Mouse (Mus musculus) forebrain, embryonic 11.5 days (tissue): ENCODE data around the gene Prrc2b. TPM values are rescaled to one million over a fixed set of nuclear protein-coding genes. Genes with fewer than 3 reads are reported as not detected.

Source experiments
- ATAC-seq: fragments of 200-750 bp; cut with Nextera tagmentation; replicated peaks from 2 replicates; pipeline ENCODE4 v1.8.0; 2017; ENCODE audit warnings: moderate TSS enrichment; ENCODE audit not compliant: low FRiP score
- DNase-seq: peaks from one replicate; pipeline ENCODE4 v3.0.0-alpha.2; 2017; ENCODE audit warnings: low spot score
- H3K27ac ChIP-seq: fragments of 300-500 bp; sonication (generic); 2 replicates; pipeline ENCODE4 v1.5.1; 2014; ENCODE audit warnings: low read depth, low read length
- H3K27me3 ChIP-seq: fragments of 300-500 bp; sonication (generic); 2 replicates; pipeline ENCODE4 v1.6.1; 2014; ENCODE audit warnings: mild to moderate bottlenecking, low read length, mixed read lengths; ENCODE audit not compliant: control insufficient read depth, insufficient read depth
- H3K36me3 ChIP-seq: fragments of 300-500 bp; sonication (generic); 2 replicates; pipeline ENCODE4 v1.6.1; 2014; ENCODE audit warnings: mild to moderate bottlenecking, low read length, moderate library complexity, mixed read lengths; ENCODE audit not compliant: control insufficient read depth, insufficient read depth
- H3K4me1 ChIP-seq: fragments of 300-500 bp; sonication (generic); replicated peaks from 2 replicates; pipeline ENCODE4 v1.6.1; 2014; ENCODE audit warnings: low read length, mixed read lengths; ENCODE audit not compliant: control insufficient read depth, insufficient read depth
- H3K4me2 ChIP-seq: fragments of 300-500 bp; sonication (generic); 2 replicates; pipeline ENCODE4 v1.6.1; 2014; ENCODE audit warnings: low read depth, mild to moderate bottlenecking, low read length, moderate library complexity, mixed read lengths; ENCODE audit not compliant: severe bottlenecking
- H3K4me3 ChIP-seq: fragments of 300-500 bp; sonication (generic); 2 replicates; pipeline ENCODE4 v1.5.1; 2014; ENCODE audit warnings: low read depth, low read length
- H3K9ac ChIP-seq: fragments of 300-500 bp; sonication (generic); 2 replicates; pipeline ENCODE4 v1.6.1; 2014; ENCODE audit warnings: low read length
- H3K9me3 ChIP-seq: fragments of 300-500 bp; sonication (generic); 2 replicates; pipeline ENCODE4 v1.6.1; 2016; ENCODE audit warnings: low read length, mixed read lengths; ENCODE audit not compliant: control insufficient read depth
- WGBS: fragments of 180-500 bp; shearing (Covaris S2); extraction: QIAGEN DNeasy Blood & Tissue Kit; methylation state at CpG from one replicate; pipeline ENCODE4 v1.1.7; 2014; 5-methylcytosine and 5-hydroxymethylcytosine counted together
- polyA plus RNA-seq: library from polyadenylated mRNA; unstranded; fragments of >200 nt; fragmentation: Nextera tagmentation; extraction: Ambion mirVana; gene quantifications from 2 replicates; pipeline ENCODE4 v1.2.1, GENCODE M21; 2014

Prrc2b gene
- polyA plus RNA-seq = 98.0 and 102 TPM in 2 replicates

- ATAC-seq = peak; percentile 52
- Histone ChIP-seq H3K36me3 (no peaks in the 10 kb centered on the region), H3K27ac (peak within 1 kb of the TSS; percentile 96), H3K4me3 (peak within 1 kb of the TSS; percentile 85), H3K9ac (peak within 1 kb of the TSS; percentile 97), H3K9me3 (no peaks in the 10 kb centered on the region), H3K4me2 (peak within 1 kb of the TSS; percentile 95), H3K27me3 (no peaks in the 10 kb centered on the region), H3K4me1 (peaks cover 30% of the 10 kb centered on the region)
- DNase-seq = peak; percentile 88
- under 1% methylated on average over 77 of the region's 117 CpGs for WGBS
Observed at GRCm38 (mm10) chr2:32150924-32151659, at the start of gene Prrc2b. TSS of gene Prrc2b (plus strand) at chr2:32151082.

- Histone ChIP-seq H3K4me2 (no peak overlapping the region), H3K27me3 (no peaks in the 10 kb centered on the region), H3K9me3 (no peaks in the 10 kb centered on the region; the same call in 1 of the 2 replicates), H3K4me3 (no peak overlapping the region), H3K4me1 (peaks cover 2% of the 10 kb centered on the region; the same call in 1 of the 2 replicates), H3K9ac (no peak overlapping the region), H3K36me3 (no peaks in the 10 kb centered on the region), H3K27ac (no peak overlapping the region)
- no peak for ATAC-seq
- WGBS = 50% methylated on average over 5 of the region's 5 CpGs
- no peak for DNase-seq
Observed at GRCm38 (mm10) chr2:32102944-32103343, 47.9 kb upstream of the Prrc2b start.

GRCm38 (mm10) chr2:32103557-32103956 lies 47.3 kb upstream of the Prrc2b start:
- DNase-seq = no peak
- H3K4me3 ChIP-seq = no peak overlapping the region
- no peak for ATAC-seq
- no peak overlapping the region for H3K9ac ChIP-seq
- H3K36me3 ChIP-seq = no peaks in the 10 kb centered on the region
- H3K4me2 ChIP-seq = no peak overlapping the region
- H3K27me3 ChIP-seq = no peaks in the 10 kb centered on the region
- no peaks in the 10 kb centered on the region; the same call in 1 of the 2 replicates for H3K9me3 ChIP-seq
- 73% methylated on average over 7 of the region's 7 CpGs for WGBS
- H3K27ac ChIP-seq = no peak overlapping the region
- peaks cover 2% of the 10 kb centered on the region; the same call in 1 of the 2 replicates for H3K4me1 ChIP-seq

GRCm38 (mm10) chr2:32104122-32104521 lies 46.8 kb upstream of the Prrc2b start:
- no peak for DNase-seq
- Histone ChIP-seq H3K4me2 (no peak overlapping the region), H3K27me3 (no peaks in the 10 kb centered on the region), H3K4me1 (peaks cover 2% of the 10 kb centered on the region; the same call in 1 of the 2 replicates), H3K9me3 (no peaks in the 10 kb centered on the region; the same call in 1 of the 2 replicates), H3K4me3 (no peak overlapping the region), H3K27ac (no peak overlapping the region), H3K36me3 (no peaks in the 10 kb centered on the region), H3K9ac (no peak overlapping the region)
- ATAC-seq = no peak
- 90% methylated on average over 7 of the region's 7 CpGs for WGBS

- Histone ChIP-seq H3K36me3 (no peaks in the 10 kb centered on the region), H3K4me1 (peaks cover 2% of the 10 kb centered on the region; the same call in 1 of the 2 replicates), H3K9me3 (no peaks in the 10 kb centered on the region; the same call in 1 of the 2 replicates), H3K27me3 (no peaks in the 10 kb centered on the region), H3K27ac (no peak overlapping the region), H3K4me2 (no peak overlapping the region), H3K9ac (no peak overlapping the region), H3K4me3 (no peak overlapping the region)
- ATAC-seq = no peak
- no peak for DNase-seq
- WGBS = 62% methylated on average over 16 of the region's 16 CpGs
Observed at GRCm38 (mm10) chr2:32105117-32105913, 45.6 kb upstream of the Prrc2b start.

GRCm38 (mm10) chr2:32105930-32106329 lies 45.0 kb upstream of the Prrc2b start:
- Histone ChIP-seq H3K27me3 (no peaks in the 10 kb centered on the region), H3K9ac (no peak overlapping the region), H3K4me1 (peaks cover 2% of the 10 kb centered on the region; the same call in 1 of the 2 replicates), H3K9me3 (no peaks in the 10 kb centered on the region), H3K4me2 (no peak overlapping the region), H3K4me3 (no peak overlapping the region), H3K36me3 (no peaks in the 10 kb centered on the region), H3K27ac (no peak overlapping the region)
- 86% methylated on average over 7 of the region's 7 CpGs for WGBS
- ATAC-seq (no peak), DNase-seq (no peak)

- Histone ChIP-seq H3K4me3 (no peak overlapping the region), H3K36me3 (no peaks in the 10 kb centered on the region), H3K9ac (no peak overlapping the region), H3K4me1 (no peaks in the 10 kb centered on the region), H3K9me3 (no peaks in the 10 kb centered on the region), H3K27ac (no peak overlapping the region), H3K4me2 (no peak overlapping the region), H3K27me3 (no peaks in the 10 kb centered on the region)
- WGBS = 94% methylated on average over 1 of the region's 1 CpGs
- DNase-seq (no peak), ATAC-seq (no peak)
Observed at GRCm38 (mm10) chr2:32111268-32111667, 39.6 kb upstream of the Prrc2b start.

GRCm38 (mm10) chr2:32112548-32112947 lies 38.3 kb upstream of the Prrc2b start:
- DNase-seq (no peak), ATAC-seq (no peak)
- Histone ChIP-seq H3K9ac (no peak overlapping the region), H3K36me3 (no peaks in the 10 kb centered on the region), H3K27me3 (no peaks in the 10 kb centered on the region), H3K27ac (no peak overlapping the region), H3K4me2 (no peak overlapping the region), H3K4me3 (no peak overlapping the region), H3K9me3 (no peaks in the 10 kb centered on the region; the same call in 1 of the 2 replicates), H3K4me1 (no peaks in the 10 kb centered on the region)
- WGBS = 78% methylated on average over 2 of the region's 2 CpGs
